Mouse (Mus musculus) thymus, adult 18-20 months (tissue): ENCODE measurements around the gene Grm5.
A peak's percentile ranks its signal among the peaks of the same experiment; 100 is the strongest.

ENCODE experiments used
- DNase-seq, 2 experiments: peaks; one replicate each; pipeline ENCODE4 v3.0.0; 2022; ENCODE audit warnings: mixed read lengths in 2 of 2

The Grm5 gene

DNA sequence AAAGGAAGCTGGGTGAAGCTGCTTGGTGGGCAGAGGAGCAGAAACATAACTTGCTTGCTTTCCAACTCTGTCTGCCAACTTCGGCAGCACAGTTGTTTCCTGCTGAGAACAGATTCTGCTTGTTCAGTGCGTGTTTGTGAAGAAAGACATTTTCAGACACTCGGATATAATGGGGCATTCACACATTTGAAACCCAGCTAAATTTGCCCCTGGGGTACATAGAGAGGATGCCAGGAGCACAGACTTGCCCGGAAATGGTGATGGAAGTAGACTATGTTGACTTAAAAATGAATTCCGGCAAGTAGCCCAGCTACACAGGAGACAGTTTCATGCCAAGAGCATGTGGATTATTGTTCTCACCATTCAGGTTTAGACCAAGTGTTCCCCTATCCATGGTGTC lies 342.0 kb downstream of the Grm5 start:
- DNase-seq: no peak

DNA sequence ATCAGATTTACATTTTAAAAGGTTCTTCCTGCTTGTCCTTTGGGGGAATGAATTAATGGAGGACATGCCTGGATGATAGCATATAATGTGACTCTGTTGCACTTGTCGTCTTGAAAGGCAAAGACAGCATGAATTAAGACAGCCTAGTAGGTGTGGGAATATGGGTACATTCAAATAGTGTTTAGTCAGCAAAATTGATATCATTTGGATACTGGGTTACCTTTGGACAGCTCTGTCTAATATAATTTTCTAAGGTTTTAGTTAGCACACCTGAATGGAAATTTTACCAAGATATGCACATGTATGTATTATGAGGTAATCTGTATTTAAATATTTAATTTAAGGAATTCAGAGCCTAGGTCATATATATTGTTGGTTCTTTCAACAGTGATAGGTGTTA lies 353.4 kb downstream of the Grm5 start:
- no peak for DNase-seq

DNA sequence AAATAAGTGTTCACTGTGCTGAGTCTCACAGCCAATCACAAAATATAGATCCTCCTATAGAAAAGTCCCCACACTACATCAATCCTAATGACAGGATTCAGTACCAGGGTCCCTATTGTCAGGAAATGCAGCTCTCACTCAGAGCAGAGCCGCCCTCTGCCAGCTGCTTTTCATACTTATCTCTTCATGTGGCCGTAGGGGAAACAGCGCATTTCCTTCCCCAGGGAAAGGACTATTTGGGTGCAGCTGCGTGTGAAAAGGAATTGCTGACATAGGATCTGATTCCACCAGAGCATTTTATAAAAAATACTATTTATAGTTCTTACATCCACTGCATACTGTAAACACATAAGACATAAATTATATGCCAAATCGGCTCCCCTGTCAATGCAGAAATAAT lies 354.3 kb downstream of the Grm5 start:
- no peak for DNase-seq

DNA sequence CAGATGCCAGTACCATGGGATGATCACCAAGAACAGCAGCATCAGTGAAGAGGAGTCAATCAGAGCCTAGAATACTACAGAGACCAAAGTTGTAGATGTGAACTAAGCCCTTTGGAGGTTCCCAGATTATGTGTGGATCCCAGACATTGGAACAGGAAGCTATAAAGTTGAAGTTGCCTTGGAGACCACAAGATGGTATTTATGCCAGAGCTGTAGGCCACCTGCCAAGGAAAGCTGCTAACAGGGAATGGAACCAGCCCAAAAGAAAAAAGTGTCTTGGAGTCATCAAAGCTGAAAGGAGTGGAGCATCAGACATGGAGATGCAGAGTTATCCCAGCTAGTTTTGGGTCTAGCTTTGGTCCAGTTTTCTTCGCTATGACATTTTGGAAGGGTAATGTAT lies 366.2 kb downstream of the Grm5 start:
- DNase-seq: no peak

DNA sequence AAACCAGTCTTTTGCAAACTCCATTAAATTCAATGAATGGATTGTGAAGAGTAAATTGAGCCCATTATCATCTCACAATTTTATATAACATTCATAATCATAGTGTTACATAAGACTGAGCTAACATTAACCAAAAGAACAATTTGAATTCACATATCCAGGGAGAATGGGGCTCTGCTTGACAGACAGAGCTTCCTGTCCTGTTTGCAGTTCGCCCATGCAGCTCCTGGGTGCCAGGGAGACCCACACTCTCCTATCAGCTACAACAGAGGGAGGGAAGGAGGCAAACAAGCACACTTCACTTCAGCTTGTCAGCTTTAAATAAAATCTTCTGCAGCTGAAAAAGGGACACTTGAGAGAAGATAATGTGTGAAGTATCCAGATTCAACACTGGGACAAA lies 389.2 kb downstream of the Grm5 start:
- DNase-seq: no peak

DNA sequence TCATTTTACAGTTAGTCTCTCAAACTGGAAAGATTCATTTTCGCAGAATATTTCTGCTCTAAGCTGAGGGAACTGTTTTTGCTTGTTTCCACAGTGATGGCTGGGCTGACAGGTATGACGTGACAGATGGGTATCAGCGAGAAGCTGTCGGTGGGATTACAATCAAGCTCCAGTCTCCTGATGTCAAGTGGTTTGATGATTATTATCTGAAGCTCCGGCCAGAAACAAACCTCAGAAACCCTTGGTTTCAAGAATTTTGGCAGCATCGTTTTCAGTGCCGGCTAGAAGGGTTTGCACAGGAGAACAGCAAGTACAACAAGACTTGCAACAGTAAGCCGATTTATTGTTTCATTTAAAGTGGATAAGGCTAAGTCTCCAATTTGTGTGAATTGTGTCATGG lies 391.1 kb downstream of the Grm5 start:
- no peak for DNase-seq

DNA sequence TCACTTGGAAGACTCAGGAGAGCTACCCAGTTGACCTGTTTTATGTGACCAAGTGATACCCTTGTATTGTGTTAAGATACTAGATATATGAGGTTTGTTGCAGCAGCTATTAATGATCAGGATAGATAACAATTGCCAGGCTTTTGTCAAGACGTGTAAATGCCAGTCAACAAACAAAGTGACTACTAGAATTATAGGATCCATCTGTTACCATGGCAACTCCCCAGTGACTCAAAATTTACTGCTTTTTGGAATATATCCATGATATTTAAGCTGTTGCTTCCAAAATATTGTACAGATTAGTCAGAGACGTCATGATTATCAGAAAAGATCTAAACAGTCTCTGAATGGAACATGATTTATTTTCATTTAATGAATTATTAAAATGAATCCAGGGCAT lies 399.5 kb downstream of the Grm5 start:
- no peak for DNase-seq

DNA sequence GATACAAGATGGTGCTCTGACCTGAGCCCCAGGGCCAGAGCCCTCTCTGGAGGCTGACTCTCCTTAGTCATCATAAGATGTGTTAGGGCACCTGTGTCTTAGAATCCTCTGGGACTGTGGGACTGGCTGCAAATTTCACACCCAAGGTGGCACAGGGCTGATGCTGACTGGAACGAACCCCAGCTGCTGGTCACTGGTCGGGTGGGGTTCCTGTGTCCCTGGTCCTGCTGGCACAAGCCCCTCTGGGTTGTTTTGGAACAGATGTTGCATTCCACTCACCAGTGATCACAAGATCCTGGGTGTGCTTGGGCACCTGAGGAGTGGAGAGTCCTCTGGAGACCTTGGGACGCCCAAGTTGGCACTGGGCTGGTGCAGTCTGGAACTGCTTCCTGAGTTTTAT lies 430.5 kb downstream of the Grm5 start:
- DNase-seq: no peak

DNA sequence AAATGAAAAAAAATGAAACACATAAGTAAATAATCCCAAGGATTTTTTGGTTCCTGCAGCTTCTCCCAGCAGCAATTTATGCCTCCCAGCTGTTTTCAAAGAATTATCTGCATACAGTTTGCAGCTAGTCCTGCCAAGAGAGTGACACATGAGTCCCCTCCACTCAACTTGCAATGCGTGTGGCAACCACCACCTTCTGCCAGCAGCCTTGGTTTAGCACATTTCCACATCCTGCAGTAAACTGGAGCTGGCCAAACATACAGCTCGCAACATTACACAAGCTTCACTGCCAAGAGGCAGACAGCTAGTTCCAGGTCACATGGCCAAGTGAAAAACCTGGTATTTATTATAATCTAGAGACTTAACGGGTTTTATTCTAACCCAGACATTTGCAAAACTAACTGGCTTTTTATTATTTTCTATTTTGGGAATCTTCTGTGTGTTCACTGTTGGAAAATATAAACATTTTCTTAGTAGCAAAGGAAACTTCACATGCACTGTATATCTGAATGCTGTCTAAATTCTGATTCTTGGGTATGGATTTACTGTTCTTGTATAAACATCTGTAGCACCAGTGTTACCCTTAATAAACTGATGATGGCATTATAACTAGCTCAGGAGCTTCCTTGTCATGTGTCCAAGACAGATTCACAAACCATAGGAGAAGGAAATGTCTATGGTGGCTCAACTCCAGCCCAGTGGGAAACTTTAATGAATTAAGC lies 443.6 kb downstream of the Grm5 start:
- DNase-seq: no peak

DNA sequence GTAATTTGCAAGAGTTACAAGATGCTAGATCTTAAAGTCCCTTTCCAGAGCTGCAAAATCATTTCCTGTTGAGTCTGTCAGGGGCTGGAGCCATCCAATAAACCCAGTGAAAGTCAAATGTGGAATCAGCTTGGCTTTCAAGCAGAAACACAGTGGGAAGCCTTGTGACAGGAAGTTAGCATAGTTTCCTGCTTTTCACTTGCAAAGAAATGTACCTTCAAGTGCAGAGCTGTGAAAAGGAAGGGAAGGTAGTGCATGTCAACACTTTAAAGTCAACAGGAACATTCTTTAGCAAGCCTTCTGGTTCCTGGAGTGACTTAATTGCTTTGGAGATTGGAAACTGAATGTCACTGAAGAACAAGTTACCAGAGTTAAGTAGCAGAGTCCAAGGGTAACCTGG lies 463.4 kb downstream of the Grm5 start:
- no peak for DNase-seq

DNA sequence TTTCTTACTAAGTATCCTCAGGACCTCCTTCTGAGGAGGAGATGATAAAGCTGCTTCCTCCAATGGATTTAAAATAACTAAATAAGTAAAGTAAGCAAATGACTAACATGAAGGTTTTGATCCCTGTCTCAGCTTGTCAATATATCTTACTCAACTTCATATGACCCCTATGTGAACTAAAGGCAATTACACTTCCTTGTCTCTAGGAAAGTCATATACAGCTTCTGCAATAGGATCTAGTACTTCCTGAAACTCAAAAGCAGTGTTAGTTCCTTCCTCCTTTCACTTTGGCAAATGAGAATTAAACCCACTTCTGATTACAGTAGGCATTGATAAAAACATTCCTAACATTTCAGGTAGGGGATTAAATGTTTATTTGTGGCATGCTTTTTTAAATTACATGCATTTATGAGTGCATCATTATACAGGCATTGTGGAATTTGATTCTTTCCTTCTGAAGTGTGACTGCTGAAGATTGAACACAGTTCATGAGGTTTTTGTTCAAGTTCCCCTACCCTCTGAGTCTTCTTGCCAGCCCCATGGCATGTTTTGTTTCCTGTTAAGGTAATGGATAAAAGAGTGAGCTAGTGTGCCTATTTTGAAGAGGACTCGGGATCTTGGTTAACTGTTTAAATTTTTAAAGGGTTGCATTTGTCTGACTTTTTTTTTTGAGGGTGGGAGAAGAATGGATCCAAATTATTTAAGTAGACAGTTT lies 470.4 kb downstream of the Grm5 start:
- no peak for DNase-seq

DNA sequence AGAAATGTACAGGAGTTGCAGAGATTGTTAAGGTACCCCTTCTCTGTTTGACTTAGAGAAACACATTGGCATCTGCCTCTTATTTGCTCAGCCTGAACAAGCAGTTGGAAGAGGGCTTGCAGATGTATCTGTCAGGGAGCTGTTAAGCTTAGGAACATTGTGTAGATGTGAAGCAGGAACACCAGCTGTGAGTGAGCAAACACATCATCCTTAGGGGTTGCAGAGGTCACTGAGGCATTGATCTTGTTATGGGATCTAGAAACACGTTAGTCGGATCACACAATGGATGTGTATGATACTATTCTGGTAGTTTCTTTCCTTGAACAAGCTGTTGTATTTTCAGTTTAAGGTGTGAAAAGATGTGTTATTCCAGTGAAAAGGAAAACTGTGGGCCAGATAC lies 472.5 kb downstream of the Grm5 start:
- DNase-seq: no peak

DNA sequence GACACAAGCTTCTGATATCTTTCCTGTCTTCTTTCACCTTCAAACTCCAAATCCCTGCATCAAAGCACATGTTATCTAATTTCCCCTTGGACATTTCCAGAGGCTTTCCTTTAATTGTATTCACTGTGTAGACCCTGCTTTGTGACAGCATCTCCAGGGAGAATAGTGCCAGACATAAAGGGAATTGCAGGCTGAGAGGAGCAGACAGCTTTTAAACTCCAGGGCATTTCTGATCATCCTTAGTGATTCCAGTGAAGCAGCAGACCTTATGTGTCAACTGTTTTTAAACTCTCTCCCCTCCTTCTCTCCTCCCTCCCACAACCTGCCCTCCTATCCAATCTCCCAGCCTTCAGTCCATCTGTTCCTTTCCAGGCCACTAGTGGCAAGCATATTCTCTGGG lies 507.1 kb downstream of the Grm5 start:
- DNase-seq: no peak

DNA sequence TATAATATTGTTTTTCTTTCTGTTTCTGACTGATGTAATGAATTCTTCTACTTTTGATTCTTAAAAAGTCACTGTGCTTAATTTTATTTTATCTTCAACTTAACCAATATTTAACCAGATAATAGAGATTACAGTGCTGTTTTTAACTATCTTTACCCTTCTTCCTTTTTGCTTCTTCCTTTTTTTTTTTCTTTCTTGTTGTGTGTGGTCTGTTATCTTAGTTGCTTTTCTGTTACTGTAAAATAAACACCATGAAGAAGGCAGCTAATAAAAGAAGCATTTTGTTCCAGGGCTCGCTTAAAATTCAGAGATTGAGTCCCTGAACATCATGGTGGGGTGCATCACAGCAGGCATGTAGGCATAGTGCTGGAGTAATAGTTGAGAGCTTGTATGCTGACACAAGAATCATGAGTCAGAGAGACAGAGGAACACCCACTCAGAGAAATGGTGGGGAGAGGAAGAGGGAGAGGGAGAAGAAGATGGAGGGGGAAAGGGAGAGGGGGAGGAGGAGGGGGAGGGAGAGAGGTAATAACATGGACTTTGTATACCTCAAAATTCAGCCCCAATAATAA lies 512.7 kb downstream of the Grm5 start:
- no peak for DNase-seq

DNA sequence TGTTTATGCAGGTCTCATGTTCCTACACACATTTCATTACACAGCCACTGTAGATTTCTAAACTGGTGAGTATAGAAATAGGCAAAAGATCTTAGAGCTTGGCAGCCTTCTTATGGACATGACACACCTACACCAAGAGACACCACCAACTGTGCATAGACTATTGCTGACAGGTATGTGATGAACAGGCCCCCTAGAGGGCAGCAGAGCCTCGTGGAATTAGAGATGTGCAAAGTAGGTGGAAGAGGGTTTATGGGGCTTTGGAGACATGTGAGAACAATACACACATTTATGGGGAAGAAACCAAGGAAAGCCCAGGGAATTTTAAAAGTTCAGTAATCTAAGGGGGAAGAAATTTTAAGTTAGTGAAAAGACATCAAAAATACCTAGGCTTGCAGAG lies 513.7 kb downstream of the Grm5 start:
- peak; percentile 6 to 17 for DNase-seq

DNA sequence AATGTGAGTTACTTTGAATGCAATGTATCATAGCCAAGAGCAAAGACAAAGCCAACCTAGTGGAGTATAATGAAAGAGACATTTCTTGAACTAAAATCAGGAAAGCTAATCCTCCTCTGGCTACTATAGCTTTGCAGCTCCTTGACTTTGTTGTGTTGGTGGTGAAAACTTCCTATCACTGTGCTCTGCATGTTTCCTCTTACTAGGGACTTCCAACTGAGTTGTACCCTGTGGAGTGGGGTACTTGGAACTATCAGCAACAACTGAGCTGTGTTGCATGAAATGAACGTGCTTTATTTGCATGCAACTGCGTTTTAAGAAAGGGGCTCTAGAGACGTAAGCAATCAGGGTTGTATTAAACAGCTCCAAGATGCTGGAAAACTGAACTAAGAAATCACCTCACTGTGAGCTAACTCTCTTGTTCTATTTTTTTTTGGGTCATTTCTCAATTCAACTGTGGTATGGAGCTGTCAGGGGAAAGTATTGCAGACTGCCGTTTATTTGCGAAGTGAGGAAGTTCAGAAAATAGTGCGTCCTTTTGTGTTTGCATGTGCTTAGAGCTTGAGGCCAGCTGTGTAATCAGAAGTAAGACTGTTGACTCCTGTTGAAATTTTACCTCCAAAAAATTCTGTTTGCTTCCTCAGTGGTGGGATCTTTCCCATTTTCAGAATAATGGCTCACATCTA lies 532.9 kb downstream of the Grm5 start:
- no peak for DNase-seq

DNA sequence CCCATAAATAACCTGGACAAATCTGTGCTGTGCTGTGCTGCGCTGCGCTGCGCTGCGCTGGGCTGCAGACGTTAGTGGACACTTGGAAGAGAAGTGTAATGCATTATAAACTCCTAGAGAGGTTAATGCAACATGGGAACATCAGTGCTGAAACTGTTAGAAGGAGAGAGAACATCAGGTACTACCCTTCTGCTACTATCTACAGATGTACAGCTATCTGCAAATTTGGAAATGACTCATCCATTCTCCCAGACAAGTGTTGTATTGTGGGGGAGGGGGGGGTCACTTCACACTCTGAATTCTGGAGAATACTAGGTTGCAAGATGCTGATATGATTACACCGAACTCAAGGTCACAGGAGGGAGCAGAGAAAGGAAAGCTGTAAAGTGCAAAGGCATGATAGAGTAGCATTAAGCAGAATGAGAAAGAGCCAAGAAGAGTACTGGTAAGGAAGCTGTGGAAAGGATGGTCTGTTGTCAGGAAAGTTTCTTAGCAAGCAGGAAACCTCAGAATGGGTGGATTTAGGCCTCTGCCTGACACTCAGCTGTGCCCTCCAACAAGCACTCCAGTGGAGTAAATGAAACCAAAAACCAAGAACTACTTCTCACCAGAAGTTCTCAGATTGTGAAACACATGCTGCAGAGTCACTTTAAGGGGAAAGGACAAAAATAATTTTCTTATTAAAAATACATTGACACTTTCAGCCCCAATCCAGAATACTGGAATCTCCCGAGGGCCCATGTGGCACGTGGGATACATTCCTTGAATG lies 544.3 kb downstream of the Grm5 start:
- no peak for DNase-seq

DNA sequence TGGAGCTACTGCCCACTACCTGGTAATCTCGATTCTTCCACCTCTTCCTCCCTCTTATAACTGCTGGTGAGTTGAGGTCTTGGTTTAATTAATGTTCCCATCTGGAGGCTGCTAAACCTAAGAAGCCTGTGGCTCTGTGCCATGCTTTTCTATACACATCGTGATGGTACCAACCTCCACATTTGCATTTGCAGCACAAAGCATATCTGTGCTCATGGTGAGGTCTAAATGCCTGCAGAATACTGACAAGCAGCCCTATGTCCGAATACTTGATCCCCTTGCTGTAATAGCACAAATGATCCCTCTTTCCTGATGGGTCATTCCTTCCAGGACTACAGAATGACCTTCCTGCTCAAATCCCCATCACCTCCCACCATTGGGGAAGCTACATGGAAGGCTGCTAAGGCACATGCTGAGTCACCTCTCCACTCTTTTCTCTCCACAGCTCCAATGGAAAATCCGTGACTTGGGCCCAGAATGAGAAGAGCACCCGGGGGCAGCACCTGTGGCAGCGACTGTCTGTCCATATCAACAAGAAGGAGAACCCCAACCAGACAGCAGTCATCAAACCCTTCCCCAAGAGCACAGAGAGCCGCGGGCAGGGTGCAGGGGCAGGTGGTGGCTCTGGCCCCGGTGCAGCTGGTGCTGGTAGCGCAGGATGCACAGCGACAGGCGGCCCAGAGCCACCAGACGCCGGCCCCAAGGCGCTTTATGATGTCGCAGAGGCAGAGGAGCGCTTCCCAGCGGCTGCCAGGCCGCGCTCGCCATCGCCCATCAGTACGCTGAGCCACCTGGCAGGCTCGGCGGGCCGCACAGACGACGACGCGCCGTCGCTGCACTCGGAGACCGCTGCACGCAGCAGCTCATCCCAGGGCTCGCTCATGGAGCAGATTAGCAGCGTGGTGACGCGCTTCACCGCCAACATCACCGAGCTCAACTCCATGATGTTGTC lies 545.8 kb downstream of the Grm5 start:
- DNase-seq: no peak

DNA sequence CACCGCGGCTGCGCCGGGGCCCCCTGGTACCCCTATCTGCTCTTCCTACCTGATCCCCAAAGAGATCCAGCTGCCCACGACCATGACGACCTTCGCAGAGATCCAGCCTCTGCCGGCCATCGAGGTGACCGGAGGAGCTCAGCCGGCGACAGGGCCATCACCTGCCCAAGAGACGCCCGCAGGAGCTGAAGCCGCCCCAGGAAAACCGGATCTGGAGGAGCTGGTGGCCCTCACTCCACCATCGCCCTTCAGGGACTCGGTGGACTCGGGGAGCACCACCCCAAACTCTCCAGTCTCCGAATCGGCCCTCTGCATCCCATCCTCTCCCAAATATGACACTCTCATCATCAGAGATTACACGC lies 546.5 kb downstream of the Grm5 start:
- no peak for DNase-seq

DNA sequence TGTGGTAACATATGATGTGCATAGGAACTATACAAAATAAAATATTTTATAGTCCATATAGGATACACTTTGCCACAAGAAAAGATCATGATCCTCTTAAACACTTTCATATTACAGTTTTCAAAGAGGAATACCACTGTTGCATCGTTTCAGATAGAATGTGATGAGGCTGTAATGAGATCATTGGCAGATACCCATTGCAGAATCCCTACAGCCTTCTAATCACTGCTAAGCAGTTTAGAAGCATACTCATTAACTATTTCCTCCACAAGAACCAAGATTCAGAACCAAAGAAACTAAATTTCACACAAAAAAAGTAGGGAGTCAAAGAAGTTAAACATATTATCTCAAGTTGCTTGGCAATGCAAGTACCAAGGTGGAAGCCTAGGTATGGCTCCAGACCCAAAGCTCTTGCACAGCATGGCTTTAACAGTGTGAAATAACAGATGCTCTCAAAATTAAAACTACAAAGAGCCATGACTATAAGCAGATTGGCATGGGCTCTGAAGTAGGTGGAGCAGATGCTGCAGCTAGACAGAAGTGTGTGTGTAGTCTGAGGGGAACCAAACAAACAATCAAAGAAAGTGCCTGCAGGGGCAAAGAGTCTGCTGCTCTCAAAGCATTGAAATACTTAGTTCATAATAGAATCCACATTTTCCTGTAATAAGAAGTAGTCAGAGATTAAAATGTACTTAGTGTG lies 575.7 kb downstream of the Grm5 start:
- DNase-seq: no peak

DNA sequence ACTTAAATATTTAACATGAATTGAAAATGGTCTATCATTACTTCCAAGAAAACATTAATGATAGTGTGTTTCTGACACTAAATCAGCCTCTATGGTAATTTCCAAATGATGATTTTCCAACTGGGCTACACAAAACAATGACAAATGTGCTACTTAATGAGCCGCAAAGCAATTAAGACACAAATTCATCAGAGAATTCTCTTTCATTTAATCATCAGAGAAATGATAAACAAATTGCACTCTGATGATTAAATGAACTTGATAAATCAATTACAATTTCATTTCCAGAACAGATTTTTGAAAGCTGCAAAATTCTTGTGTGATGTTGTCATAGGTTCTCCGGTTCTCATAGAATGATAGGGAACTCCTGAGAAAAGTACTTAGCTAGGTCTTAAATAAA lies 577.6 kb downstream of the Grm5 start:
- no peak for DNase-seq
